In the genomic region with DNA sequence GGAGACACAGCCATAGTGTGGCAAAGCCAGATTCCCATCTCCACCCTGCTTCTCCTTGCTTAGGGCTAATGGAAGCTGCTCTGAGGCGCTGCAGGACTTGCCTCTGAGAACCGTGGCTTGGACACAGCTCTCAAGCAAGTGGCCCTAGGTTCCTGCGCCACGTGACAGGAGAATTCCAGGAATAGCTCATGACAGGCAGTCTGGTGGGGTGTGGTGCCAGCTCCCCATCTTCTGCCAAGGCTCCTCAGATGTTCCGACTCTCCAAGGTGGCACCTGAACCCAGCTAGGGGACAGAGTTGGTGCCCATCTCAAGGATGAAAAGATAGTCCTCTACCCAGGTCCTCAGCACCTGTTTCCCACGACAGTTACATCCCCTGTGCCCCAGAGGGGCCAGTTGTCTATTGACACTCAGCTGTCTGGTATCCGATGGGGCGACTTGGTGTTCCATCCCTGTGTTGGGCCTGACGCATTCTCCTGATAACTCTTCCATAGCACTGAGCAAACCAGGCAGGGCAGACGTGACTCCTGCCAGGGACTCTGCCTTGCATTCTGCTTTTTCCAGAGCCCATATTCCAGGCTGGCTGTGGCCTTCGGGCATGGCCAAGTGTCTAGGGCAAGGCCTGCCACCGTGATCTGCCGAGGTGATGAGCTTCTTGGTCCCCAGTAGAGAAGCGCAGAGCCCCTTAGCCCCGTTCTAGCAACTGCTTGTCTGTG, we compare ENCODE assay signal across 9 mouse cellular contexts. TPM values are rescaled to one million over a fixed set of nuclear protein-coding genes. Genes with fewer than 3 reads are reported as not detected.
DNase-seq lines count a peak whose midpoint lies in the region; ATAC-seq and TF ChIP-seq lines count a peak whose summit lies in the region.
"Had no signal": no experiment of that assay in that cellular context is flagged by ENCODE, and none has a peak within 500 bp of the region (broad histone marks: within the 10 kb centered on the region; RNA-seq: fewer than 3 reads in every experiment).

No protein-coding gene starts in this region.

- H3K27me3 ChIP-seq in forebrain, embryonic 12.5 days, result peaks cover 4% of the 10 kb centered on the region; the same call in 1 of the 2 replicates
- no peaks in the 10 kb centered on the region for H3K27me3 ChIP-seq in forebrain, embryonic 16.5 days (replicated peaks; ENCODE audit: control insufficient read depth, insufficient read depth, low read length)
- no peaks in the 10 kb centered on the region for H3K27me3 ChIP-seq in midbrain, embryonic 13.5 days
- H3K27me3 ChIP-seq in midbrain, embryonic 14.5 days (ENCODE audit: control insufficient read depth, insufficient read depth, low read length), result no peaks in the 10 kb centered on the region
- H3K27me3 ChIP-seq in heart, embryonic 16.5 days (ENCODE audit: control insufficient read depth, insufficient read depth, low read length), result no peaks in the 10 kb centered on the region
- H3K27me3 ChIP-seq in small intestine, adult 2 months (ENCODE audit: control insufficient read depth, insufficient read depth, low read length), result no peaks in the 10 kb centered on the region
- H3K27me3 ChIP-seq: neural tube, embryonic 12.5 days had no signal

- H3K4me2 ChIP-seq in forebrain, embryonic 12.5 days, result no peak overlapping the region
- H3K4me2 ChIP-seq in forebrain, embryonic 16.5 days (ENCODE audit: low read length), result no peak overlapping the region
- no peak overlapping the region for H3K4me2 ChIP-seq in midbrain, embryonic 13.5 days (replicated peaks)
- no peak overlapping the region for H3K4me2 ChIP-seq in midbrain, embryonic 14.5 days (ENCODE audit: low read length)
- H3K4me2 ChIP-seq in heart, embryonic 16.5 days (ENCODE audit: low read depth, low read length), result no peak overlapping the region

- H3K9me3 ChIP-seq in forebrain, embryonic 12.5 days, result no peaks in the 10 kb centered on the region
- H3K9me3 ChIP-seq in forebrain, embryonic 16.5 days (ENCODE audit: control insufficient read depth, low read length), result no peaks in the 10 kb centered on the region
- H3K9me3 ChIP-seq in midbrain, embryonic 13.5 days, result no peaks in the 10 kb centered on the region
- H3K9me3 ChIP-seq in midbrain, embryonic 14.5 days (ENCODE audit: control insufficient read depth, low read length), result no peaks in the 10 kb centered on the region
- no peaks in the 10 kb centered on the region for H3K9me3 ChIP-seq in heart, embryonic 16.5 days (replicated peaks; ENCODE audit: control insufficient read depth, low read length)
- H3K9me3 ChIP-seq: neural tube, embryonic 12.5 days had no signal

- ATAC-seq in forebrain, embryonic 12.5 days (ENCODE audit: low FRiP score), result no peak
- no peak for ATAC-seq in forebrain, embryonic 16.5 days
- no peak for ATAC-seq in midbrain, embryonic 13.5 days
- ATAC-seq in midbrain, embryonic 14.5 days (ENCODE audit: low FRiP score, low TSS enrichment), result no peak
- ATAC-seq in heart, embryonic 16.5 days (replicated peaks; ENCODE audit: extremely low read depth, insufficient read depth, low FRiP score), result no peak

- H3K36me3 ChIP-seq in forebrain, embryonic 12.5 days (replicated peaks), result no peaks in the 10 kb centered on the region
- H3K36me3 ChIP-seq in forebrain, embryonic 16.5 days (ENCODE audit: control insufficient read depth, insufficient read depth), result no peaks in the 10 kb centered on the region
- no peaks in the 10 kb centered on the region for H3K36me3 ChIP-seq in midbrain, embryonic 13.5 days
- no peaks in the 10 kb centered on the region for H3K36me3 ChIP-seq in midbrain, embryonic 14.5 days (ENCODE audit: control insufficient read depth, insufficient read depth, low read length)
- H3K36me3 ChIP-seq in heart, embryonic 16.5 days (ENCODE audit: control insufficient read depth, insufficient read depth), result no peaks in the 10 kb centered on the region
- no peaks in the 10 kb centered on the region for H3K36me3 ChIP-seq in small intestine, adult 2 months (ENCODE audit: control insufficient read depth, insufficient read depth, low read length)
- H3K36me3 ChIP-seq: neural tube, embryonic 12.5 days had no signal

- DNase-seq in midbrain, embryonic 14.5 days, result no peak
- no peak for DNase-seq in yolk sac, embryonic 10.5 days (ENCODE audit: low spot score)
- DNase-seq in thymus, adult 18-20 months, result no peak

- TF ChIP-seq POLR2A in small intestine, adult 2 months (IDR thresholded peaks at IDR 0.05; ENCODE audit: low read depth, low read length), result no peak

- no peak for TF ChIP-seq CTCF in small intestine, adult 2 months (IDR thresholded peaks at IDR 0.05; ENCODE audit: extremely low read depth, insufficient read length, insufficient replicate concordance, low read depth, low read length)

- no peak overlapping the region for H3K4me3 ChIP-seq in forebrain, embryonic 12.5 days (replicated peaks)
- no peak overlapping the region for H3K4me3 ChIP-seq in forebrain, embryonic 16.5 days (replicated peaks; ENCODE audit: low read length)
- no peak overlapping the region for H3K4me3 ChIP-seq in midbrain, embryonic 13.5 days (replicated peaks)
- H3K4me3 ChIP-seq in midbrain, embryonic 14.5 days (replicated peaks; ENCODE audit: low read depth, low read length), result no peak overlapping the region
- H3K4me3 ChIP-seq in heart, embryonic 16.5 days (ENCODE audit: low read length), result no peak overlapping the region
- H3K4me3 ChIP-seq in small intestine, adult 2 months (ENCODE audit: low read depth, low read length), result no peak overlapping the region
- H3K4me3 ChIP-seq: neural tube, embryonic 12.5 days had no signal

- peaks cover 33% of the 10 kb centered on the region for H3K4me1 ChIP-seq in forebrain, embryonic 12.5 days
- peaks cover 34% of the 10 kb centered on the region for H3K4me1 ChIP-seq in forebrain, embryonic 16.5 days (replicated peaks; ENCODE audit: control insufficient read depth, insufficient read depth, low read length)
- peaks cover 42% of the 10 kb centered on the region for H3K4me1 ChIP-seq in midbrain, embryonic 13.5 days (replicated peaks)
- peaks cover 17% of the 10 kb centered on the region; the same call in 1 of the 2 replicates for H3K4me1 ChIP-seq in midbrain, embryonic 14.5 days (ENCODE audit: control insufficient read depth, insufficient read depth, low read length)
- H3K4me1 ChIP-seq in heart, embryonic 16.5 days (ENCODE audit: control insufficient read depth, insufficient read depth, low read length), result peaks cover 60% of the 10 kb centered on the region
- peaks cover 19% of the 10 kb centered on the region for H3K4me1 ChIP-seq in small intestine, adult 2 months (ENCODE audit: control insufficient read depth, insufficient read depth, insufficient read length, low read length)

- H3K27ac ChIP-seq in forebrain, embryonic 12.5 days, result peak overlapping the region; percentile 68
- H3K27ac ChIP-seq in forebrain, embryonic 16.5 days (ENCODE audit: low read length), result no peak overlapping the region
- 0 out of 2 replicates have a peak overlapping the region, but pooled peaks have one; percentile 56 for H3K27ac ChIP-seq in midbrain, embryonic 13.5 days
- no peak overlapping the region for H3K27ac ChIP-seq in midbrain, embryonic 14.5 days (replicated peaks; ENCODE audit: low read depth, low read length)
- peak overlapping the region; percentile 54 for H3K27ac ChIP-seq in heart, embryonic 16.5 days (ENCODE audit: low read length)
- H3K27ac ChIP-seq in small intestine, adult 2 months (ENCODE audit: insufficient read depth, low read depth, low read length), result peak overlapping the region; percentile 71
- H3K27ac ChIP-seq: neural tube, embryonic 12.5 days had no signal

- 91% methylated on average over 15 of the region's 15 CpGs for WGBS in forebrain, embryonic 12.5 days
- 81% methylated on average over 15 of the region's 15 CpGs for WGBS in forebrain, embryonic 16.5 days
- WGBS in midbrain, embryonic 13.5 days, result 85% methylated on average over 15 of the region's 15 CpGs
- 87% methylated on average over 15 of the region's 15 CpGs for WGBS in midbrain, embryonic 14.5 days
- 65% methylated on average over 15 of the region's 15 CpGs for WGBS in heart, embryonic 16.5 days
- WGBS in small intestine, adult 2 months, result 74% methylated on average over 15 of the region's 15 CpGs

- H3K9ac ChIP-seq in forebrain, embryonic 12.5 days, result no peak overlapping the region
- H3K9ac ChIP-seq in forebrain, embryonic 16.5 days (replicated peaks; ENCODE audit: low read depth, low read length), result no peak overlapping the region
- H3K9ac ChIP-seq in midbrain, embryonic 13.5 days (replicated peaks), result no peak overlapping the region
- H3K9ac ChIP-seq in midbrain, embryonic 14.5 days (replicated peaks; ENCODE audit: low read length), result no peak overlapping the region
- H3K9ac ChIP-seq in heart, embryonic 16.5 days (ENCODE audit: low read length), result 0 out of 2 replicates have a peak overlapping the region, but pooled peaks have one; percentile 16
- H3K9ac ChIP-seq: neural tube, embryonic 12.5 days had no signal

RNA-seq across cellular contexts. Expression of a gene that starts 54.9 kb away (rescaled TPM):
- 23.0 and 23.5 TPM in 2 replicates for polyA plus RNA-seq in forebrain, embryonic 12.5 days (2016; fragmentation: Nextera tagmentation; extraction: Ambion mirVana)
- 44.7 and 47.0 TPM in 2 replicates for polyA plus RNA-seq in forebrain, embryonic 16.5 days (2015; fragmentation: Nextera tagmentation; extraction: Ambion mirVana)
- polyA plus RNA-seq in midbrain, embryonic 13.5 days (2015; fragmentation: Nextera tagmentation; extraction: Ambion mirVana), result 35.9 and 36.2 TPM in 2 replicates
- 30.1 and 41.7 TPM in 2 replicates for polyA plus RNA-seq in midbrain, embryonic 14.5 days (2014; fragmentation: Nextera tagmentation; extraction: Ambion mirVana)
- 28.3 and 31.6 TPM in 2 replicates for polyA plus RNA-seq in heart, embryonic 16.5 days (2015; fragmentation: Nextera tagmentation; extraction: Ambion mirVana)
- polyA plus RNA-seq in small intestine, adult 2 months (2012; rRNA removed), result 25.8 and 68.7 TPM in 2 replicates

Comparison
In these comparisons a context has a peak if more than half of its experiments do, and no peak if none do; other contexts are left out.
1. H3K27ac ChIP-seq: peak in forebrain, embryonic 12.5 days (single experiment), midbrain, embryonic 13.5 days (single experiment), heart, embryonic 16.5 days (single experiment) and small intestine, adult 2 months (single experiment); none in forebrain, embryonic 16.5 days (single experiment) and midbrain, embryonic 14.5 days (single experiment).